Mouse (Mus musculus) liver, embryonic 14.5 days (tissue): ENCODE data around the gene 0610040J01Rik.

ENCODE experiments used
- CTCF ChIP-seq: IDR thresholded peaks from 2 replicates; pipeline ENCODE4 v1.5.1; 2016; ENCODE audit warnings: antibody characterized with exemption, low read depth, control low read depth
- EP300 ChIP-seq: IDR thresholded peaks from 2 replicates; pipeline ENCODE4 v1.6.1; 2016; ENCODE audit warnings: antibody characterized with exemption, low read depth

DNA sequence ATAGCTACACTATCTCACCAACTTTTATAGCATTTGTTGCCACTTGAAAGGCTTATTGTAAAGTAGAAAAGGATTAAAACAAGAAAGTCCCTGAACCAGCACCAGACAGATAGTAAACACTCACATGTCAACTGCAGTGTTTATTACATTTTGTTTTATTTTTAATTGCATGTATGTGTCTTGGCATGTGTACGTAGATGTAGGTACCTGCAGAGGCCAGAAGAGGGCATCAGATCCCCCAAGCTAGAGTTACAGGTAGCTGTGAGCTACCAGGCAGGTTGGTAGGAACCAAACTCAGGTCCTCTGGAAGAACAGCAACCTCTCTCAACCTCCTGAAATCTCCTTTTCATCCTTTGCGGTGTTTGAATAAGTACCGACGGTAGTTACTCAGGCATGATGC, 74.9 kb downstream of the 0610040J01Rik start:
- no peak; the same call in 1 of the 2 replicates for TF ChIP-seq CTCF
- TF ChIP-seq EP300 = no peak
